Mouse (Mus musculus) thymus, postnatal 14 days (tissue): ENCODE measurements around the gene Cpm.

ENCODE experiments used
- DNase-seq: peaks from one replicate; pipeline ENCODE4 v3.0.0; 2021

Gene Cpm

DNA sequence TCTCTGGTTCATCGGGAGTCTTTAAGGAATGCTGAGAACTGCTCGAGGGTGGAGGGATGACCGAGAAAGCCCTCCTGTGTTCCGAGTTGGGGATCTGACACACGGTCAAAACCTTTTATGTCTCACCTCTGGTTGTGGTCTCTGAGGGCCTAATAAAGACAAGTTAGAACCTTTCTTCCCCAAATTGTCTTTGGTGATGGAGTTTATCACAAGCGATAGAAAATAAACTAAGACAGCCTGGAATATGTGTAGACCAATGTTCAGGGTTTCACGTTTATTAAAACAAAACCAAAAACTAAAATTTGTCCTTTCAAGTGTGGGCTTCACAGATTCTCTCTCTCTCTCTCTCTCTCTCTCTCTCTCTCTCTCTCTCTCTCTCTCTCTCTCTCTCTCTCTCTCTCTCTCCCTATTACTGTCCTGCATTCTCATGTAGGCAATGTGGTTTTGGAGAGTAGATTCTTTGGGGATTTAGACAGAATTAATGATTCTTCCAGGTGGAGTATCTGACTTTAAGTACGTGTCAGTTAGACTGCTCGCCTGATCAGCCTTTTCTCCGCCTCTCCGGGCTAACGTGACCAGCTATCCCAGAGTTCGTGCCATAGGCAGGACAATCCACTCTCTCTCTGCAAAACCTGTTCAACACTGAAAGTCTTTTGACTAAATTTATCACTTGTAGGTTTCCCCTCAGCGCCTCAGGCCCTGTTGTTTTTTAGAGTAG is 35.1 kb downstream of the Cpm start:
- DNase-seq, result no peak

DNA sequence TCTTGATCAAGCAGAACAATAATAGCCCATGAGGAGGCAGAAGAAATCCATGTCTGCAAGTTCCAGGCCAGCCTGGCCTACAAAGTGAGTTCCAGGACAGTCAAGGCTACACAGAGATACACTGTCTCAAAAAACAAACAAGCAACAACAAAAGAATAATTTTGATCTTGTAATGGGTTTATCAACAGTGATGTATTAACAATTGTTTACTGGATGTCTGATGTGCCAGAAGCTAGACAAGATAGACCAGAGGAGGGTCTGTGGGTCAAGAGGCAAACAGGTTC is 35.6 kb downstream of the Cpm start:
- DNase-seq, result no peak

- no peak for DNase-seq
Measured at GRCm38 (mm10) chr10:117665376-117666275, 36.3 kb downstream of the Cpm start.

GRCm38 (mm10) chr10:117666361-117666760 is 37.1 kb downstream of the Cpm start:
- no peak for DNase-seq

DNA sequence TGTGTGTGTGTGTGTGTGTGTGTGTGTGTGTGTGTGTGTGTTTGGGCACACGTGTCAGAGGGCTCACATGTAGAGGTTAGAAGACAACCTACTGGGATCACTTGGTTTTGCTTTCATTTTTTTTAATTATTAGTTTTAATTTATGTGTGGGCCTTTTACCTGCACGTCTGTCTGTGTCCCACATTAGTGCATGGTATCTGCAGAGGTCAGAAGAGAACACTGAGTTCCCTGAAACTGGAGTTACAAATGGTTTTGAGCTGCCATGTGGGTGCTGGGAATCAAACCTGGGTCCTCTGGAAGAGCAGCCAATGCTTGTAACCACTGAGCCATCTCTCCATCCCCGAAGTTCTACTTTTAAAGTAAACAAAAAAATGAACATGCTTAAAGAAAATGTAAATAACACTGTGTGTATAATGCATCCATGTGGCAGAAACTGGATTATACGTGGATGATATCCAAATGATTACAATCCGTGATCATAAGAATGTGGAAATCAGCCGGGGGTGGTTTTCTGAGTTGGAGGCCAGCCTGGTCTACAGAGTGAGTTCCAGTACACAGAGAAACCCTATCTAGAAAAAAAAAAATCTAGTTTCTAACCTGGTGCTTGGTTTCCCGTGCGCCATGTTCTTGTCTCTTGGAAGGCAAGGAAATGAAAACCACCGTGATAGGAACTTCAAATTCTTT is 37.8 kb downstream of the Cpm start:
- DNase-seq, result no peak

DNA sequence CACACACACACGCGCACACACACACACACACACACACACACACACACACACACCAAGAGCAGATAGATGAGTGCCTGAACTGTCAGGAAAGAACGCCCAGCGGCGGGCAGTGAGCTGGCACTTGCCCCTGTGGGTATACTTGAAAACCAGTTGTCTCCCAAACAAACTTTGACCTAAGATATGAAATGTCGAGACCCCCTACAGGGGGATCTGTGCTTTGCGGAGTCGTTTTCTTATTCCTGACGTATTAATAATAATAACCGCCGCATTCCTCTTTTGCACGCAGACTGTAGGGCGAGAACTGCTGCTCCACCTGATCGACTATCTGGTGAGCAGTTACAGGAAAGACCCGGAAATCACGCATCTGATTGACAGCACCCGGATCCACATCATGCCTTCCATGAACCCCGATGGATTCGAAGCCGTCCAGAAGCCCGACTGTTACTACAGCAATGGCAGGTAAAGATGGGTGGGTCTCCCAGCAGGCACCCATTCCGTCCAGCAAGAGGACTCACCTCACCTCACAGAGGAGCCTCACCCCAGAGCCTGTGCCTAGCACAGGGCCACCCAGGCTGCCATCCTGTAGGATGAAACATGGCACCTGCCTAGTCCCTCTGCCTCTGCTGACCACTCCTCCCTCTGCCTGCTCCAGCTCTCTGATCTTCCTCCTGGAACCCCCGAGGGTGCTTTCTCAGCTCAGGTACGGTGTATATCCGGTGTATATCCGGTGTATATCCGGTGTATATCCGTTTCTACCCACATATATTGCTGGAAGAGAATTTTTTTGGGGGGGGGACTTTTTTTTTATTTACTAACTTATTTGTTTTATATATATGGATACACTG is 38.6 kb downstream of the Cpm start:
- no peak for DNase-seq

- no peak for DNase-seq
Measured at GRCm38 (mm10) chr10:117668546-117669300, 39.4 kb downstream of the Cpm start.

DNA sequence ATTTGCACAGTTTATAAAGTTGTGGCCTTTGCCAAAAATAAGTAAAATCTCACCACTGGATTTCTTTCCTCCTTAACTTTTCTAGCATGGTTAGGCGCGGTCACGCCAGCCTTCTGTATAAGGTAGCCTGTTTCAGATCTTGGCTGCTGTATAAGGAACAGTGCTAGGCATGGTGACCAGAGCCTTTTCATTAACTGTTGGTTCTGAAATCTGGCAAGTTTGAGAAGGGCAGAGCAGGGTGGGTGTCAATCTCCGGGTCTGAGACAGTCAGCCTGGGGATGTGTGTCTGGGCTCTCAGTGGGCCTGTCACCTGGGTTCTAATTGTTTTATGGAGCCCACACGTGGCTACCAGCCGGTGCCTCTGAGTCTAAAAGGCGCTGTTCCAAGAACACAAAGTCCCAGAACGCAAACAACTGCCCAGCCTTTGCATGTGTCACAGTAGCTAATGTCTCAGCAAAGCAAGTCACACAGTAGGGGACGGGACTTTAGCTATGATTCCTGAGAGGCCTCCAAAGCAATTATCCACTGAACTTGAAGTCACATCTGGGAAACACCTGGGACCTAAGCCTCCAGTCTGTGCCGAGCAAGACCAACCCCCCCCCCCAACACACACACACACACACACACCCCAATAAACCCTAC is 40.3 kb downstream of the Cpm start:
- no peak for DNase-seq

GRCm38 (mm10) chr10:117670092-117670491 is 40.8 kb downstream of the Cpm start:
- DNase-seq, result no peak

- DNase-seq, result no peak
Measured at GRCm38 (mm10) chr10:117670791-117671190, 41.5 kb downstream of the Cpm start.

DNA sequence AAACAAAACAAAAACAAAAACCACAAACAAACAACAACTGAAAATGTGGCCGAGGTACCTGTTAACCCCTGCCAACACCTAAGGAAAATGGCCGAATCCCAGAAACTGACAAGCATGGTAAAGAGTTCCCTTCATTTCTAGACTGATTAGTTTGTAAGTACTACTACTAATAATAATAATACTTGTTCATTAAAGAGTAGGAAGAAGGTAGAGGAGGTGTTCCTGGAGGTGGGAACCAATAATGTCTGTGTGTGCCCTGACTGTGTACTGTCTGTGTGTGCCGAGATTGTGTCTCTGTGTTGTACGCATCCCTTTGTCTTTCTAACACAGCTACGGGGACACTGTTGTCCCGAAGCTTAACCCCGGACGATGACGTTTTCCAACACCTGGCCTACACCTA is 42.0 kb downstream of the Cpm start:
- no peak for DNase-seq

DNA sequence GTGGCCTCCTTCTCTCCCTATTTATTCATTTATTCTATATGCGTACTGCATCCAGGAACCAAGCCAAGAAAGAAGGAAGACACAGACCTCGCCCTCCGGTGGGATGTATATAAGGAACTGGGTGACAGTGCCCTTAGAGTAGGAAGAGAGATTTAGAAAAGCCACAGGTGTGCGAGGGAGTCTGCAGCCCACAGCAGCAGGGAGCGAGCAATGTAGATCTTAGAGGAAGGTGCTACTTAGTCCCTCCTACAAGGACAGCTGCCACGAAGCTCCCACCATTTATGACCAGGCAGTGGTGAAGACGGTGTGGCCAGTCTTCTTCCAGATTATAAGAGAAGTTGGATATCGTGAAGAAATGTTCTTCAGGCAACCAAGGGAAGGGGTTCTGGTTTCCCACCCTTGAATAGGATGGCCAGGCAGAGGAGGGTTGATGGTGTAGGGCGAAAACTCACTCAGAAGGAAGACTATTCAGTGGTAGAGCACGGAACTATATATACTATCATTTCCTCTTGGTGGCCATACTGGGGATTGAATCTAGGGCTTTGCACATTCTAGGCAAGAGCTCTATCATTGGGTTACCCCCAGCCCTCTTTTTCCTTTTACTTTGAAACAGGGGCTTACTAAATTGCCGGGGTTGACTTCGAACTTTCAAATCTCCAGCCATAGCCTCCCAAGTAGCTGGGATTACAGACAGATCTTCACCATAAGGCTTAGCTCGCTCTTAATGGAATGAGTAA is 42.8 kb downstream of the Cpm start:
- no peak for DNase-seq

DNA sequence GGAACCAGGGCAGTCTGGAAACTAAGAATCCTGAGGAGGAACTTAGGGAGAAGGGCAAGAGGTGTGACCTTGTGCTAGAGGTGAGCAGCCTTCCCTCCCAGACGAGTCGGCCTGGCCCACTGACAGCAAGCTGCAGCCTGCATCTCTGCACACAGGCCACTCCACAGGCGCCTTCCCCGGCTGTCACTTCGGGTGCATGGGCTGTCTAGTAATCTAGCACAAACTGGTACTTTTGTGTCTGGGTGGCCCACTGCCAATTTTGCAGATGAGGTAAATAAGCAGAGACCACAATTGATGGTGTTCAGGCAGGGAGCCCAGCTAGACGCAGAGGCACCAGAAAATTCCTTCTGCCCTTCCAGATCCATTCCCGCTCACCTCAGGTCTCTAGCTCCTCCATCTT is 43.4 kb downstream of the Cpm start:
- DNase-seq, result no peak

- DNase-seq, result no peak
Measured at GRCm38 (mm10) chr10:117673913-117674312, 44.6 kb downstream of the Cpm start.

- DNase-seq, result no peak
Measured at GRCm38 (mm10) chr10:117674359-117675019, 45.2 kb downstream of the Cpm start.

GRCm38 (mm10) chr10:117675096-117676035 is 46.1 kb downstream of the Cpm start:
- DNase-seq, result peak; percentile 86

DNA sequence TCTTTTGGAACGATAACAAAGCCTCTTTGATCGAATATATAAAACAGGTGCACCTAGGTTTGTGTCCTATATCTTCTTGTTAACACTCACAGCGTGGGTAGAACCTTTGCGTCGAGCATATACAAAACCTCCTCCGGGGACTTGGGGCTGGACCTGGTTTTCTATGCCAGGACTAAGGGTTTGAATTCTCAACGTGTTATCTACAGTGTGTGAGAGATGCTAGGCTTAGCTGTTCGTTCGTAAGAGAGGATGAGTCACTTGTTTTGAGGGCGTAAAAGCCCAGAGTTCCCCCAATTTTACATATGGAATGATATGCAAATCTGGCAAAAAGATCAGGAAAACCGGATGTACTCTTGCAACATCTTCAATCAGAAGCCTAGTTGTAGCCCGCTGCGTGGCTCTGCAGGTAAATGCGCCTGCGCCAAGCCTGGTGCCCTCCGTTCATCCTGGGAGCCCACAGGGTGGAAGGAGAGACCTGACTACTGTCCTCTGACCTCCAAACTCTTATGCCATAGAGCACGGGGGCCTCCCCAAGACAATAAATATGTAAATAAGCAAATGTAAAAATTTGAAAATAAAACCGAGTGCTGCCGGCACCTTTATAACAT is 46.8 kb downstream of the Cpm start:
- DNase-seq, result peak; percentile 57

GRCm38 (mm10) chr10:117676644-117677313 is 47.5 kb downstream of the Cpm start:
- DNase-seq, result peak; percentile 30
